Mouse (Mus musculus) brain, adult 10 weeks (tissue): Measurements from ENCODE around the gene Tdp2. TPM values are rescaled to one million over a fixed set of nuclear protein-coding genes. Genes with fewer than 3 reads are reported as not detected.

Source experiments
- polyA plus RNA-seq: library from polyadenylated mRNA; stranded (reverse); fragments of 350-450 nt; fragmentation: Illumina TruSeq; extraction: RNeasy Lipid Tissue Mini Kit (QIAGEN cat#74804); gene quantifications from one replicate; pipeline ENCODE4 v1.2.3, GENCODE M21; 2015; ENCODE audit warnings: low read depth, low replicate concordance

Tdp2 gene
- 23.5 TPM for polyA plus RNA-seq

GRCm38 (mm10) chr13:24831353-24832130 is at the start of gene Tdp2, which contains the start of gene Acot13:
Tdp2 (plus strand) TSS chr13:24831679.
Acot13 (minus strand) TSS chr13:24831540.

GRCm38 (mm10) chr13:24801308-24801921 is 30.1 kb upstream of the Tdp2 start, which contains the start of gene BC005537:
BC005537 (plus strand) TSS chr13:24801657.

GRCm38 (mm10) chr13:24844983-24845955 is 13.8 kb downstream of the Tdp2 start, which contains the start of gene D130043K22Rik:
D130043K22Rik (plus strand) TSS chr13:24845135.

Other genes with a start within 250 kb of the Tdp2 start
- gene Ripor2, start 249.5 kb upstream of the Tdp2 start, polyA plus RNA-seq, result 30.5 TPM
- 0.79 TPM for gene Armh2, start 90.4 kb upstream of the Tdp2 start, polyA plus RNA-seq
- gene Gmnn, start 69.8 kb upstream of the Tdp2 start, polyA plus RNA-seq, result 12.4 TPM
- gene BC005537, start 30.0 kb upstream of the Tdp2 start, polyA plus RNA-seq, result 129 TPM
- 290 TPM for gene Acot13, start 139 bp upstream of the Tdp2 start, polyA plus RNA-seq
- 20.2 TPM for gene D130043K22Rik, start 13.5 kb downstream of the Tdp2 start, polyA plus RNA-seq
- 43.9 TPM for gene Aldh5a1, start 106.0 kb downstream of the Tdp2 start, polyA plus RNA-seq
- 21.4 TPM for gene Gpld1, start 111.5 kb downstream of the Tdp2 start, polyA plus RNA-seq
- gene Mrs2, start 188.7 kb downstream of the Tdp2 start, polyA plus RNA-seq, result 41.0 TPM
- 13.9 TPM for gene Dcdc2a, start 224.3 kb downstream of the Tdp2 start, polyA plus RNA-seq